In the genomic region with DNA sequence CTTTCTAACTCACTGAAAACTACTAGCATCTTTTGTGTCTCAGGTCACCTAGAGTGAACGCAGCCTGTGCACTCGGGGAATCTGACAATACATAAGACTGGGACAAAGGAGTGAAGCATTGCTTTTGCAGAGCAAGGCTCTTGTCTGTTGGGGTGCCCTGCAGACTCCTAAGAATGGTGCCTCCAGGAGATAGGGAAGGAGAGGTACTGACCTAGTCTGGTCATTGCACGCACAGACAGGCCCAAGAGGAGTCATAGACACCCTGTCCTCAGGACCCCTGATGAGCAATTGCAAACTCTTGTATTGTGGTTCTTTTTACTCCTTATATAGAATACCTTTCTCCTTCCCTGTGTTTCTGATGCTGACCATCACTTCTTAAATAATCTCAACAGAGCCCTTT, we compare ENCODE assay signal across 22 mouse cellular contexts. TPM values are rescaled to one million over a fixed set of nuclear protein-coding genes. Genes with fewer than 3 reads are reported as not detected.
A peak's percentile ranks its signal among the peaks of the same experiment; 100 is the strongest.
DNase-seq lines count a peak whose midpoint lies in the region; ATAC-seq lines count a peak whose summit lies in the region.
"Had no signal": no experiment of that assay in that cellular context is flagged by ENCODE, and none has a peak within 500 bp of the region (broad histone marks: within the 10 kb centered on the region; RNA-seq: fewer than 3 reads in every experiment).

No protein-coding gene starts in this region.

- H3K4me3 ChIP-seq in forebrain, embryonic 13.5 days, result no peak overlapping the region
- H3K4me3 ChIP-seq in forebrain, embryonic 11.5 days (ENCODE audit: low read depth, low read length), result no peak overlapping the region
- H3K4me3 ChIP-seq in heart, embryonic 16.5 days (ENCODE audit: low read length), result no peak overlapping the region
- no peak overlapping the region for H3K4me3 ChIP-seq in midbrain, embryonic 11.5 days (ENCODE audit: low read depth, low read length)
- no peak overlapping the region for H3K4me3 ChIP-seq in midbrain, embryonic 16.5 days (ENCODE audit: low read depth, low read length)
- H3K4me3 ChIP-seq: embryonic facial prominence, embryonic 13.5 days; heart, adult 2 months; heart, embryonic 13.5 days; hindbrain, embryonic 10.5 days had no signal

- peak overlapping the region; percentile 4 for H3K4me2 ChIP-seq in forebrain, embryonic 13.5 days
- no peak overlapping the region for H3K4me2 ChIP-seq in forebrain, embryonic 11.5 days (ENCODE audit: low read depth, low read length, severe bottlenecking)
- no peak overlapping the region for H3K4me2 ChIP-seq in heart, embryonic 16.5 days (ENCODE audit: low read depth, low read length)
- H3K4me2 ChIP-seq in midbrain, embryonic 11.5 days, result no peak overlapping the region
- H3K4me2 ChIP-seq in midbrain, embryonic 16.5 days (ENCODE audit: low read length), result no peak overlapping the region
- H3K4me2 ChIP-seq: embryonic facial prominence, embryonic 13.5 days; heart, embryonic 13.5 days had no signal

- DNase-seq in forebrain, embryonic 11.5 days (ENCODE audit: low spot score), result no peak
- DNase-seq in heart, postnatal 25 days (ENCODE audit: low spot score), result no peak
- DNase-seq in midbrain, embryonic 11.5 days (ENCODE audit: low spot score, missing footprints), result peak; percentile 87
- no peak for DNase-seq in urinary bladder, postnatal 25 days (ENCODE audit: low spot score)
- DNase-seq: adrenal gland, adult 2 months; adrenal gland, postnatal 25 days; cerebellum, adult 18-20 months; cerebellum, adult 9-11 months; cerebellum, postnatal 36 days; gastrocnemius, postnatal 10 days; heart, adult 2 months; heart, postnatal 10 days; kidney, adult 9 months had no signal

- 11% methylated on average over 3 of the region's 3 CpGs for WGBS in forebrain, embryonic 13.5 days
- WGBS in forebrain, embryonic 11.5 days, result 21% methylated on average over 3 of the region's 3 CpGs
- WGBS in heart, embryonic 16.5 days, result 88% methylated on average over 3 of the region's 3 CpGs
- WGBS in midbrain, embryonic 11.5 days, result 10% methylated on average over 3 of the region's 3 CpGs
- 42% methylated on average over 3 of the region's 3 CpGs for WGBS in midbrain, embryonic 16.5 days

- H3K9ac ChIP-seq in forebrain, embryonic 13.5 days, result 0 out of 2 replicates have a peak overlapping the region, but pooled peaks have one; percentile 5
- no peak overlapping the region for H3K9ac ChIP-seq in forebrain, embryonic 11.5 days (ENCODE audit: low read length)
- H3K9ac ChIP-seq in heart, embryonic 16.5 days (ENCODE audit: low read length), result 0 out of 2 replicates have a peak overlapping the region, but pooled peaks have one; percentile 7
- H3K9ac ChIP-seq in midbrain, embryonic 11.5 days (ENCODE audit: low read length), result no peak overlapping the region
- H3K9ac ChIP-seq in midbrain, embryonic 16.5 days (ENCODE audit: low read depth, low read length), result no peak overlapping the region
- H3K9ac ChIP-seq: heart, embryonic 13.5 days had no signal

- H3K27ac ChIP-seq in forebrain, embryonic 13.5 days, result no peak overlapping the region; the same call in 1 of the 2 replicates
- H3K27ac ChIP-seq in forebrain, embryonic 11.5 days (ENCODE audit: low read depth, low read length), result no peak overlapping the region
- H3K27ac ChIP-seq in heart, embryonic 16.5 days (ENCODE audit: low read length), result no peak overlapping the region
- H3K27ac ChIP-seq in midbrain, embryonic 11.5 days (ENCODE audit: low read depth, low read length), result no peak overlapping the region
- H3K27ac ChIP-seq in midbrain, embryonic 16.5 days (ENCODE audit: low read length), result no peak overlapping the region
- H3K27ac ChIP-seq: embryonic facial prominence, embryonic 13.5 days; heart, adult 2 months; heart, embryonic 13.5 days; hindbrain, embryonic 10.5 days had no signal

- no peaks in the 10 kb centered on the region for H3K9me3 ChIP-seq in forebrain, embryonic 13.5 days (replicated peaks)
- no peaks in the 10 kb centered on the region for H3K9me3 ChIP-seq in forebrain, embryonic 11.5 days (ENCODE audit: control insufficient read depth, low read length)
- no peaks in the 10 kb centered on the region for H3K9me3 ChIP-seq in heart, embryonic 16.5 days (replicated peaks; ENCODE audit: control insufficient read depth, low read length)
- no peaks in the 10 kb centered on the region for H3K9me3 ChIP-seq in midbrain, embryonic 11.5 days (ENCODE audit: control insufficient read depth, low read length)
- H3K9me3 ChIP-seq in midbrain, embryonic 16.5 days (replicated peaks; ENCODE audit: control insufficient read depth, low read length, poor library complexity, severe bottlenecking), result no peaks in the 10 kb centered on the region
- H3K9me3 ChIP-seq: embryonic facial prominence, embryonic 13.5 days; heart, embryonic 13.5 days; hindbrain, embryonic 10.5 days had no signal

- H3K4me1 ChIP-seq in forebrain, embryonic 13.5 days, result peaks cover 83% of the 10 kb centered on the region
- H3K4me1 ChIP-seq in forebrain, embryonic 11.5 days (replicated peaks; ENCODE audit: control insufficient read depth, insufficient read depth, low read length), result 0 out of 2 replicates have a peak, but pooled peaks cover 6% of the 10 kb centered on the region
- H3K4me1 ChIP-seq in heart, embryonic 16.5 days (ENCODE audit: control insufficient read depth, insufficient read depth, low read length), result peaks cover 21% of the 10 kb centered on the region
- peaks cover 24% of the 10 kb centered on the region for H3K4me1 ChIP-seq in midbrain, embryonic 11.5 days (ENCODE audit: control insufficient read depth, insufficient read depth, low read length)
- H3K4me1 ChIP-seq in midbrain, embryonic 16.5 days (ENCODE audit: control insufficient read depth, insufficient read depth, low read length), result peaks cover 15% of the 10 kb centered on the region

- intact Hi-C loops in heart, postnatal 25 days (cut with DNase I), result no loop called here

- H3K27me3 ChIP-seq in forebrain, embryonic 13.5 days, result no peaks in the 10 kb centered on the region
- no peaks in the 10 kb centered on the region for H3K27me3 ChIP-seq in forebrain, embryonic 11.5 days (ENCODE audit: control insufficient read depth, insufficient read depth, low read length)
- no peaks in the 10 kb centered on the region for H3K27me3 ChIP-seq in heart, embryonic 16.5 days (ENCODE audit: control insufficient read depth, insufficient read depth, low read length)
- H3K27me3 ChIP-seq in midbrain, embryonic 11.5 days (ENCODE audit: control insufficient read depth, insufficient read depth, low read length), result no peaks in the 10 kb centered on the region; the same call in 1 of the 2 replicates
- no peaks in the 10 kb centered on the region for H3K27me3 ChIP-seq in midbrain, embryonic 16.5 days (ENCODE audit: control insufficient read depth, insufficient read depth, low read depth, low read length)
- H3K27me3 ChIP-seq: embryonic facial prominence, embryonic 13.5 days; heart, embryonic 13.5 days had no signal

- no peaks in the 10 kb centered on the region for H3K36me3 ChIP-seq in forebrain, embryonic 13.5 days (ENCODE audit: poor library complexity, severe bottlenecking)
- H3K36me3 ChIP-seq in forebrain, embryonic 11.5 days (ENCODE audit: control insufficient read depth, insufficient read depth, low read length), result no peaks in the 10 kb centered on the region
- no peaks in the 10 kb centered on the region for H3K36me3 ChIP-seq in heart, embryonic 16.5 days (ENCODE audit: control insufficient read depth, insufficient read depth)
- no peaks in the 10 kb centered on the region for H3K36me3 ChIP-seq in midbrain, embryonic 11.5 days (ENCODE audit: control insufficient read depth, insufficient read depth, low read length)
- H3K36me3 ChIP-seq in midbrain, embryonic 16.5 days (ENCODE audit: control insufficient read depth, insufficient read depth, low read length), result no peaks in the 10 kb centered on the region
- H3K36me3 ChIP-seq: heart, embryonic 13.5 days had no signal

- no peak for ATAC-seq in forebrain, embryonic 13.5 days
- ATAC-seq in forebrain, embryonic 11.5 days (replicated peaks; ENCODE audit: low FRiP score), result no peak
- no peak for ATAC-seq in heart, embryonic 16.5 days (replicated peaks; ENCODE audit: extremely low read depth, insufficient read depth, low FRiP score)
- no peak for ATAC-seq in midbrain, embryonic 11.5 days (ENCODE audit: low FRiP score)
- ATAC-seq in midbrain, embryonic 16.5 days, result no peak
- ATAC-seq: hindbrain, embryonic 16.5 days; inflammation-experienced regulatory T-cells, adult 6 months; intestine, postnatal 0 days had no signal

RNA-seq across cellular contexts. Expression of a gene that starts 13.4 kb away (rescaled TPM):
- polyA plus RNA-seq in forebrain, embryonic 13.5 days (2015; fragmentation: Nextera tagmentation; extraction: Ambion mirVana), result 20.7 and 22.1 TPM in 2 replicates
- polyA plus RNA-seq in forebrain, embryonic 11.5 days (2014; fragmentation: Nextera tagmentation; extraction: Ambion mirVana), result 16.4 and 17.2 TPM in 2 replicates
- 5.0 and 5.8 TPM in 2 replicates for polyA plus RNA-seq in heart, embryonic 16.5 days (2015; fragmentation: Nextera tagmentation; extraction: Ambion mirVana)
- total RNA-seq in heart, postnatal 25 days (2021), result 10 to 100 TPM; 14.0 to 16.1 TPM
- polyA plus RNA-seq in midbrain, embryonic 11.5 days (2014; fragmentation: Nextera tagmentation; extraction: Ambion mirVana), result 8.8 and 10.1 TPM in 2 replicates
- 2.1 and 3.4 TPM in 2 replicates for polyA plus RNA-seq in midbrain, embryonic 16.5 days (2015; fragmentation: Nextera tagmentation; extraction: Ambion mirVana)

Comparison
In these comparisons a context has a peak if more than half of its experiments do, and no peak if none do; other contexts are left out.
1. H3K9ac ChIP-seq: peak in forebrain, embryonic 13.5 days (single experiment) and heart, embryonic 16.5 days (single experiment); none in forebrain, embryonic 11.5 days (single experiment), midbrain, embryonic 11.5 days (single experiment) and midbrain, embryonic 16.5 days (single experiment).